Mouse (Mus musculus) MEL (cell line): Measurements from ENCODE around the gene Zfp764. TPM values are rescaled to one million over a fixed set of nuclear protein-coding genes. Genes with fewer than 3 reads are reported as not detected.
A peak's percentile ranks its signal among the peaks of the same experiment; 100 is the strongest.

Experiments
- DNase-seq: peaks from one replicate; pipeline ENCODE4 v3.0.0; 2011; ENCODE audit warnings: low read depth, low spot score
- H3K27ac ChIP-seq: 2 replicates; pipeline ENCODE4 v1.5.1; 2012; ENCODE audit warnings: low read depth, mild to moderate bottlenecking, control low read depth, low read length, moderate library complexity; ENCODE audit not compliant: control insufficient read depth
- H3K27me3 ChIP-seq, 2 experiments: fragments of 150-350 bp in 1 of 2; sonication (generic) in 1 of 2; 2 replicates each; pipeline ENCODE4 v1.6.1; 2012; ENCODE audit warnings: low read length in 2 of 2, mild to moderate bottlenecking in 2 of 2, improper control_type of control experiment in 1 of 2, moderate library complexity in 1 of 2; ENCODE audit not compliant: insufficient read depth in 2 of 2, control insufficient read depth in 1 of 2
- H3K36me3 ChIP-seq, 2 experiments: 2 replicates each; pipeline ENCODE4 v1.6.1; 2012 to 2014; ENCODE audit warnings: low read length in 2 of 2, improper control_type of control experiment in 1 of 2, inconsistent platforms in 1 of 2, mild to moderate bottlenecking in 1 of 2; ENCODE audit not compliant: insufficient read depth in 2 of 2, control insufficient read depth in 1 of 2
- H3K4me1 ChIP-seq, 2 experiments: fragments of 150-350 bp in 1 of 2; sonication (generic) in 1 of 2; 2 replicates each; pipeline ENCODE4 v1.6.1; 2012; ENCODE audit warnings: low read length in 2 of 2, improper control_type of control experiment in 1 of 2, mild to moderate bottlenecking in 1 of 2; ENCODE audit not compliant: insufficient read depth in 2 of 2, control insufficient read depth in 1 of 2
- H3K4me3 ChIP-seq, 2 experiments: fragments of 150-350 bp in 1 of 2; sonication (generic) in 1 of 2; 2 replicates each; pipeline ENCODE4 v1.5.1; 2012; ENCODE audit warnings: low read depth in 2 of 2, low read length in 2 of 2, mild to moderate bottlenecking in 2 of 2, moderate library complexity in 2 of 2, control low read depth in 1 of 2, improper control_type of control experiment in 1 of 2; ENCODE audit not compliant: control insufficient read depth in 1 of 2, insufficient read depth in 1 of 2
- H3K79me2 ChIP-seq: 2 replicates; pipeline ENCODE4 v1.6.1; 2012; ENCODE audit warnings: mild to moderate bottlenecking, low read length, moderate library complexity; ENCODE audit not compliant: control insufficient read depth, poor library complexity, insufficient read depth
- H3K9ac ChIP-seq: 2 replicates; pipeline ENCODE4 v1.6.1; 2012; ENCODE audit warnings: low read depth, mild to moderate bottlenecking, control low read depth, low read length, moderate library complexity; ENCODE audit not compliant: control insufficient read depth, poor library complexity, severe bottlenecking
- H3K9me3 ChIP-seq: fragments of 150-350 bp; sonication (generic); replicated peaks from 2 replicates; pipeline ENCODE4 v1.6.1; 2012; ENCODE audit warnings: mild to moderate bottlenecking, low read length, improper control_type of control experiment, moderate library complexity; ENCODE audit not compliant: insufficient read depth
- BHLHE40 ChIP-seq: IDR thresholded peaks from 2 replicates; pipeline ENCODE4 v1.6.1; 2012; ENCODE audit warnings: low read depth, mild to moderate bottlenecking, inconsistent platforms, low read length, improper control_type of control experiment, borderline replicate concordance
- CHD1 ChIP-seq: IDR thresholded peaks from 2 replicates; pipeline ENCODE4 v1.6.1; 2012; ENCODE audit warnings: low read depth, mild to moderate bottlenecking, inconsistent platforms, low read length, improper control_type of control experiment
- CHD2 ChIP-seq: IDR thresholded peaks from 2 replicates; pipeline ENCODE4 v1.6.1; 2011; ENCODE audit warnings: low read length, improper control_type of control experiment
- CTCF ChIP-seq, 3 experiments: IDR thresholded peaks in 2 of 3; conservative IDR thresholded peaks in 1 of 3; 2 replicates each; pipeline ENCODE4 v1.5.1; 2011 to 2012; ENCODE audit warnings: low read length in 3 of 3, low read depth in 2 of 3, mild to moderate bottlenecking in 2 of 3, improper control_type of control experiment in 1 of 3, inconsistent platforms in 1 of 3, mixed read lengths in 1 of 3, moderate library complexity in 1 of 3; ENCODE audit not compliant: control insufficient read depth in 1 of 3, insufficient read depth in 1 of 3, poor library complexity in 1 of 3, severe bottlenecking in 1 of 3
- ELF1 ChIP-seq: IDR thresholded peaks from 2 replicates; pipeline ENCODE4 v1.6.1; 2014; ENCODE audit warnings: low read depth, mild to moderate bottlenecking, inconsistent platforms, low read length, improper control_type of control experiment, moderate library complexity
- EP300 ChIP-seq, 2 experiments: IDR thresholded peaks; 2 replicates each; pipeline ENCODE4 v1.6.1; 2011; ENCODE audit warnings: improper control_type of control experiment in 2 of 2, low read length in 2 of 2, low read depth in 1 of 2, mild to moderate bottlenecking in 1 of 2
- ETS1 ChIP-seq: IDR thresholded peaks from 2 replicates; pipeline ENCODE4 v1.6.1; 2012; ENCODE audit warnings: low read depth, mild to moderate bottlenecking, inconsistent platforms, low read length, improper control_type of control experiment, moderate library complexity
- GATA1 ChIP-seq: IDR thresholded peaks from 2 replicates; pipeline ENCODE4 v1.6.1; 2011; ENCODE audit warnings: low read depth, low read length, improper control_type of control experiment
- JUND ChIP-seq: IDR thresholded peaks from 2 replicates; pipeline ENCODE4 v1.6.1; 2011; ENCODE audit warnings: low read depth, mild to moderate bottlenecking, improper control_type of control experiment, low read length
- KAT2A ChIP-seq: conservative IDR thresholded peaks from 2 replicates; pipeline ENCODE4 v1.6.1; 2012; ENCODE audit warnings: low read depth, low read length, improper control_type of control experiment, inconsistent platforms
- MAX ChIP-seq: IDR thresholded peaks from 2 replicates; pipeline ENCODE4 v1.6.1; 2011; ENCODE audit warnings: low read length, improper control_type of control experiment
- MEF2A ChIP-seq: IDR thresholded peaks from 2 replicates; pipeline ENCODE4 v1.6.1; 2014; ENCODE audit warnings: low read depth, mild to moderate bottlenecking, inconsistent platforms, low read length, improper control_type of control experiment; ENCODE audit not compliant: poor library complexity, insufficient replicate concordance, severe bottlenecking; ENCODE audit errors: extremely low read depth
- MXI1 ChIP-seq: IDR thresholded peaks from 2 replicates; pipeline ENCODE4 v1.6.1; 2011; ENCODE audit warnings: mild to moderate bottlenecking, low read depth, low read length, improper control_type of control experiment
- MYC ChIP-seq: IDR thresholded peaks from 2 replicates; pipeline ENCODE4 v1.6.1; 2011; ENCODE audit warnings: low read depth, mild to moderate bottlenecking, low read length, improper control_type of control experiment, moderate library complexity
- NELFE ChIP-seq: IDR thresholded peaks from 2 replicates; pipeline ENCODE4 v1.6.1; 2011; ENCODE audit warnings: low read depth, low read length, improper control_type of control experiment
- NRF1 ChIP-seq: IDR thresholded peaks from 2 replicates; pipeline ENCODE4 v1.6.1; 2014; ENCODE audit warnings: low read depth, mild to moderate bottlenecking, inconsistent platforms, low read length, improper control_type of control experiment, moderate library complexity; ENCODE audit not compliant: poor library complexity, insufficient read depth, severe bottlenecking
- POLR2A ChIP-seq, 2 experiments: IDR thresholded peaks; 2 replicates each; pipeline ENCODE4 v1.6.1; 2011 to 2012; ENCODE audit warnings: low read length in 2 of 2, mild to moderate bottlenecking in 2 of 2, control low read depth in 1 of 2, improper control_type of control experiment in 1 of 2, low read depth in 1 of 2, moderate library complexity in 1 of 2; ENCODE audit not compliant: control insufficient read depth in 1 of 2, insufficient read depth in 1 of 2, poor library complexity in 1 of 2
- POLR2AphosphoS5 ChIP-seq: IDR thresholded peaks from 2 replicates; pipeline ENCODE4 v1.6.1; 2012; ENCODE audit warnings: low read depth, borderline replicate concordance, mild to moderate bottlenecking, inconsistent platforms, low read length, moderate library complexity, mixed read lengths
- RCOR1 ChIP-seq: IDR thresholded peaks from 2 replicates; pipeline ENCODE4 v1.6.1; 2012; ENCODE audit warnings: low read depth, mild to moderate bottlenecking, inconsistent platforms, low read length, improper control_type of control experiment
- TAL1 ChIP-seq: IDR thresholded peaks from 2 replicates; pipeline ENCODE4 v1.6.1; 2012; ENCODE audit warnings: mild to moderate bottlenecking, inconsistent platforms, low read length, moderate library complexity, mixed read lengths
- TBP ChIP-seq: IDR thresholded peaks from 2 replicates; pipeline ENCODE4 v1.8.0; 2011; ENCODE audit warnings: low read depth, low read length, improper control_type of control experiment
- TCF12 ChIP-seq: IDR thresholded peaks from 2 replicates; pipeline ENCODE4 v1.6.1; 2014; ENCODE audit warnings: low read depth, mild to moderate bottlenecking, inconsistent platforms, low read length, improper control_type of control experiment, moderate library complexity
- UBTF ChIP-seq: IDR thresholded peaks from 2 replicates; pipeline ENCODE4 v1.6.1; 2012; ENCODE audit warnings: low read depth, mild to moderate bottlenecking, inconsistent platforms, low read length, improper control_type of control experiment, moderate library complexity, borderline replicate concordance; ENCODE audit not compliant: insufficient read depth
- polyA plus RNA-seq, 2 experiments: library from polyadenylated mRNA; stranded (reverse) in 1 of 2; unstranded in 1 of 2; fragments of >175 nt in 1 of 2; fragments of >200 nt in 1 of 2; gene quantifications; 2 replicates each; pipeline versions ENCODE4 v1.2.1 to v1.2.4; 2012; ENCODE audit warnings: low replicate concordance in 2 of 2, low read depth in 1 of 2; ENCODE audit not compliant: insufficient read length in 2 of 2, insufficient read depth in 1 of 2, missing spikeins in 1 of 2
- total RNA-seq: library from RNA; depleted of rRNA; stranded (reverse); fragments of 300-350 nt; gene quantifications from 2 replicates; pipeline ENCODE4 v1.2.3, GENCODE M21; 2012

The Zfp764 gene
- total and polyA plus RNA-seq, 3 experiments: 3.1 to 4.1 TPM; not detected in 1

DNA sequence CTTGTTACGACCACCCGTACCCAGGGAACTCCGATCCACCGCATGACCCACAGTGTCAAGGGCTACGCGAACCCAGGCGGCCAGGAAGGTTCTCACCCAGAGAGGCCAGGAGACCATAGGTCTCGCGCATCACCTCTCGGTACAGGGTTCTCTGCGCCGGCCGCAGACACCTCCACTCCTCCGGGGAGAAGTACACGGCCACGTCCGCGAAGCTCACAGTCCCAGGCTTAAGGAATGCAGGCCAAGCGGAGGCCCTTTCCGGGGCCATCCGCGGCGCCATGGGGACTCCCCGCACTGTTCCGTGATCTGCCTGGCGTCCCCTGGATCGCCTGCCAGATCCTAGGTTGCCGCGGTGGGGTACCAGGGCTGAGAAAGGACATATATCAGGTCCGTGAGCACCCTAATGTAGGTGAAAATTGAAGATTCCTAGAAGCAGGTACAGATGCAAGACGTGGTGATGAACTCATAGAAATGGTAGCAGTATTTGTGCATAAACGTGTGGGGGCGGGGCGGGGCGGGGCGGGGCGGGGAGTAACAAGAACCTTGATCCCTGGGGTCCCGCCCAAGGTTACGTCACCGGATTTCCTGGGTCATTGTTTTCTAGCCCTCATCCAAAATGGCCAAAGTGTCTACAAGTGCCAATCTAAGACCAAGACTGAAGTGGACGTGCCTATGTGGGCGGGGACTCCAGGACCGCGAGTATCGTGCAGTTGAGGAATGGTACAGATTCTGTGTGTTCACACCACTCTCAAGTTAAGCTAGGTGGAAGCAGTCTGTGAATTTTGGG is 13.3 kb downstream of the Zfp764 start, which contains the start of gene E430018J23Rik (continued):
- peak; percentile 57 to 80 for TF ChIP-seq POLR2A (IDR thresholded peaks at IDR 0.05; ENCODE audit: control insufficient read depth in 1 of 2, insufficient read depth in 1 of 2, low read depth in 1 of 2, low read length in 2 of 2, poor library complexity in 1 of 2)
- TF ChIP-seq JUND: no peak
- no peak for TF ChIP-seq EP300 (IDR thresholded peaks at IDR 0.05; ENCODE audit: low read depth in 1 of 2, low read length in 2 of 2)
- TF ChIP-seq UBTF: no peak; the same call in 1 of the 2 replicates
- peak; percentile 25; the same call in 1 of the 2 replicates for TF ChIP-seq TCF12
- TF ChIP-seq CHD2: no peak
- TF ChIP-seq ETS1: peak; percentile 32; the same call in 1 of the 2 replicates
- no peak for TF ChIP-seq MEF2A
- no peak; the same call in none of the 2 replicates for TF ChIP-seq MXI1
- TF ChIP-seq ELF1: peak; percentile 90
- TF ChIP-seq KAT2A: peak; percentile 66; the same call in 1 of the 2 replicates
- peak; percentile 79 for TF ChIP-seq NELFE
- peak; percentile 73; the same call in 1 of the 2 replicates for TF ChIP-seq MYC
- no peak for TF ChIP-seq CTCF (IDR thresholded peaks at IDR 0.05 in 2 of 3, conservative IDR thresholded peaks at IDR 0.05 in 1 of 3; ENCODE audit: control insufficient read depth in 1 of 3, insufficient read depth in 1 of 3, low read depth in 2 of 3, low read length in 3 of 3, poor library complexity in 1 of 3, severe bottlenecking in 1 of 3)
- TF ChIP-seq BHLHE40: no peak
- TF ChIP-seq MAX: peak; percentile 58
- TF ChIP-seq POLR2AphosphoS5: no peak
- TF ChIP-seq TBP: no peak; the same call in 1 of the 2 replicates
- no peak for TF ChIP-seq CHD1

DNA sequence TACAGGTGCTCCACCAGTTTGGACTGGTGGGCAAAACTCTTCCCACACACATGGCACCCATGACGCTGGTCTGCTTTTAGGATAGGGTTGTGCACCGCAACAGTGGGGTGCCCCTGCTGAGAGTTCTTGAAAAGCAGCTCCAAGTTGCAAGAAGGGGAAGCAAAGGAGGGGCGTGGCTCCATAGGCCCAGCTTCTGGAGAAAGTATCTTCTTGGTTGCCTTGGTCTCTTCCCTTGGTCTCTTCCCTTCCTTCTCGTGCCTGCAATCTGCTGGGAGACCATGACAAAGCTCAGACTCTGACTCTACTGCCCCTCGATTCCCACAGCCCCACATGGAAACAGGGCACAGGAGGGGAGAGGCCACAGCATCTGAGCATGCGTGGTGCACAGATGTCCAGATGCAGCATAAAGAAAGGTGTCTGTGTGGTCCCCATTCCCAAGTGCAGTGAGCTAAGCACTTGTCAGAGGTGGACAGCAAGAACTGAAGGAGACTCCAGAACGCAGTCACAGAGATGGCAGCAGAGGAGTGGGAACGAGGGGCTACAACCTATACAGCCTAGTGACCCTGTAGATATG is 14.3 kb downstream of the Zfp764 start:
- H3K27me3 ChIP-seq: no peaks in the 10 kb centered on the region
- H3K4me1 ChIP-seq: peaks cover 5 to 18% of the 10 kb centered on the region in 2 experiments; a peak in 3 of 4 replicates
- H3K4me3 ChIP-seq: peak overlapping the region; percentile 80 to 99
- no peaks in the 10 kb centered on the region for H3K9me3 ChIP-seq
- peaks cover 0 to 8% of the 10 kb centered on the region in 2 experiments; a peak in 2 of 4 replicates for H3K36me3 ChIP-seq
- H3K27ac ChIP-seq: no peak overlapping the region
- H3K79me2 ChIP-seq: peaks cover 3% of the 10 kb centered on the region; the same call in 1 of the 2 replicates
- peak; percentile 82 for DNase-seq
- no peak for TF ChIP-seq GATA1
- TF ChIP-seq TAL1: no peak
- TF ChIP-seq RCOR1: no peak
- peak; percentile 41; the same call in 1 of the 2 replicates for TF ChIP-seq NRF1
- TF ChIP-seq MAX: no peak
- H3K9ac ChIP-seq: peak overlapping the region; percentile 82
